Mouse (Mus musculus) G1E (cell line): ENCODE data around the gene Cmya5.

Experiments
- CTCF ChIP-seq: IDR thresholded peaks from 2 replicates; pipeline ENCODE4 v1.5.1; 2012; ENCODE audit warnings: low read depth, low read length, inconsistent platforms, mixed read lengths
- GATA1 ChIP-seq: IDR thresholded peaks from 2 replicates; pipeline ENCODE4 v1.6.1; 2012; ENCODE audit warnings: borderline replicate concordance, low read length, inconsistent platforms, mixed read lengths
- GATA2 ChIP-seq: IDR thresholded peaks from 2 replicates; pipeline ENCODE4 v1.6.1; 2012; ENCODE audit warnings: low read depth, low read length, inconsistent platforms, borderline replicate concordance

DNA sequence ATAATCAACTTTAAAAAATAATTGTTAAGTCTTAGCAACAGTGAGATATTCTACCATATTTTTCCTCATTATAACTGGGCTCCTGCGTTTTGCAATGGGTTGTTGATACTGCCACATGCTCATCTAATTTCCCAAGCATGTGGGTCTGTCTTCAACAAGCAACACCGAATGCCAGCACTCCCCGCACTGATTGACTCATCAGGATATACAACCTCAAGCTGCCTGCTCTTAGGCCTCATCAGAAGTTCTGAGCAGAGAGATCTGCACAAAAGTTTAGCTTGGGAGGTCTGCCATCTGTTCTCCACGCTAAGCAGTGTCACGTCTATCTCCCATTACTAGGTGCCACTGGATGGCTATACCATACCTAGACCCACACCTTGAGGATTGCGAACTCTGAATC, 76.2 kb downstream of the Cmya5 start:
- TF ChIP-seq CTCF (no peak), GATA2 (no peak), GATA1 (no peak)
